Mouse (Mus musculus): Measurements from ENCODE around the gene Fnip2. TPM values are rescaled to one million over a fixed set of nuclear protein-coding genes. Genes with fewer than 3 reads are reported as not detected.
A peak's percentile ranks its signal among the peaks of the same experiment; 100 is the strongest.

The Fnip2 gene
- polyA plus RNA-seq (2015; fragmentation: Nextera tagmentation; extraction: Ambion mirVana), result 5.3 and 7.3 TPM in 2 replicates

DNA sequence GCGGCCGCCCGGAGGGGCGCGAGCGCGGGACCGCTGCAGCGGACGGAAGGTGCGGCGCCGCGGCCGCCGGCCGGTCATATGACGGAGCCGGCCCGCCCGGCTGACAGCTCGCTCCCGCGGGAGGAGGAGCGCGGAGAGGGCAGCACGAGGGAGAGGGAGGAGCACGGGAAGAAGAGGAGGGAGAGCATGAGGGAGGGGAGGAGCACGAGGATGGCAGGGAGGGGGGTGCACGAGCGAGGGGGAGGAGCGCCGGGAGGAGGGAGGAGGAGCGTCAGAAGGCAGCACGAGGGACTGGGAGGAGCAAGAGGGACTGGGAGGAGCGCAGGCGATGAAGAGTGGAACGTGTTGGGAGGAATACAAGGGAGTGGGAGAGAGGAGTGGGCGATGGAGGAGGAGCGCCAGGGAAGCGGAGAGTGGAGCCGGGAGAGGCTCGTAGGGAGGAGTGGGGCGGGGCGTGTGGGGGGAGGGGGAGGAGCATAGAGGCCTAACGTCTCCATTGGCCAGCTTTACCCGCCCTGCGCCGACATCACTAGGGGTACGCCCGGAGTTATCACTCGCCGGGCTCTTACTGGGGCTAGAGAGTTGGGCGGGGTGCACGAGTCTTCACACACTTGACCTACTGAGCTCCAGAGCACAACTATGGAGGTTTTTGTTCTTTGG is at the start of gene Fnip2:
TSS of gene Fnip2 (minus strand) at position 94 of the 660 bp plus-strand sequence.
- Histone ChIP-seq H3K9me3 (no peaks in the 10 kb centered on the region), H3K9ac (replicated peaks) (peak within 1 kb of the TSS; percentile 83), H3K4me2 (replicated peaks) (peak within 1 kb of the TSS; percentile 93), H3K27me3 (no peaks in the 10 kb centered on the region), H3K27ac (replicated peaks) (peak within 1 kb of the TSS; percentile 82), H3K4me1 (peaks cover 22% of the 10 kb centered on the region), H3K36me3 (no peaks in the 10 kb centered on the region), H3K4me3 (peak within 1 kb of the TSS; percentile 93)
- under 1% methylated on average over 49 of the region's 55 CpGs for WGBS
- peak; percentile 97 for ATAC-seq (replicated peaks)

DNA sequence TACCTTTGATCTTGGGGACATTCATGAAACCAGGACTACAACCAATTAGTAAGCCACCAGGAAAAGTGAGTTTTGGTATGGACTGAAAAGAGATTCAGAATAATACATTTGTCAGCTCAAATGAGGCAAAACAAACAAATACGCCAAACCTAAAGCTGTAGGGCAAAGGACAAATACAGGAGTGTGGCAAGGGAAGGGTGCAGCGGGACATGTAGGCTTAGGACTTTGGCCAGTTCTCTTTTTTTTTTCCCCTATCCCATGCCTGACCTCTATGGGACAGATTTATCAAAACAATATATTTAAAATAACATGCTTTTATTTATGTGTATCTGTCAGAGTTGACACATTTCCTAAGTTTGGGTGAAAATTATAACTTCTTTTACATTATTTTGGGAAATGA is 42.3 kb upstream of the Fnip2 start:
- Histone ChIP-seq H3K9ac (replicated peaks) (no peak overlapping the region), H3K4me1 (no peaks in the 10 kb centered on the region), H3K36me3 (peaks cover 58% of the 10 kb centered on the region), H3K4me3 (no peak overlapping the region), H3K27me3 (no peaks in the 10 kb centered on the region), H3K9me3 (no peaks in the 10 kb centered on the region), H3K27ac (replicated peaks) (no peak overlapping the region), H3K4me2 (replicated peaks) (no peak overlapping the region)
- WGBS, result 90% methylated on average over 2 of the region's 2 CpGs
- no peak for ATAC-seq (replicated peaks)

DNA sequence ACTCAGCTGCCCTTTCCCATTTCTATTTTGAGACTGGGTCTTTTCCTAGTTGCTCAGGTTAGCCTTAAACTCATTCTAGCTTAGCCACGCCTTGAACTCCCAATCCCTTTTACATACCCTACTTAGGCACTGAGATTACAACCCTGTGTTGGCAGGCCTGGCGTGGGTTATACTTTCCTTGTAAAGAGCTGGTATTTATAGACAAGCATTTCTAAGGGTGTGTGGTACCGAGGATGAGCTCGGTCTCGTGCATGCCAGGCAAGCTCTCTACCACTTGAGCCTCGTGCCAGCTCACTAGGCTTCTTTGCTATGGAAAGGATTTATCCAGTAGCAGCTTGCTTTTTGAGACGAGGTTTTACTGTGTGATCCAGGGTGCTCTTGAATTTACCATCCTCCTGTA is 27.9 kb upstream of the Fnip2 start:
- no peaks in the 10 kb centered on the region for H3K27me3 ChIP-seq
- no peaks in the 10 kb centered on the region for H3K9me3 ChIP-seq
- 94% methylated on average over 7 of the region's 7 CpGs for WGBS
- no peak for ATAC-seq (replicated peaks)
- H3K9ac ChIP-seq (replicated peaks), result no peak overlapping the region
- peaks cover 18% of the 10 kb centered on the region for H3K4me1 ChIP-seq
- H3K27ac ChIP-seq (replicated peaks), result no peak overlapping the region
- peaks cover 54% of the 10 kb centered on the region for H3K36me3 ChIP-seq
- H3K4me3 ChIP-seq, result no peak overlapping the region
- H3K4me2 ChIP-seq (replicated peaks), result no peak overlapping the region

DNA sequence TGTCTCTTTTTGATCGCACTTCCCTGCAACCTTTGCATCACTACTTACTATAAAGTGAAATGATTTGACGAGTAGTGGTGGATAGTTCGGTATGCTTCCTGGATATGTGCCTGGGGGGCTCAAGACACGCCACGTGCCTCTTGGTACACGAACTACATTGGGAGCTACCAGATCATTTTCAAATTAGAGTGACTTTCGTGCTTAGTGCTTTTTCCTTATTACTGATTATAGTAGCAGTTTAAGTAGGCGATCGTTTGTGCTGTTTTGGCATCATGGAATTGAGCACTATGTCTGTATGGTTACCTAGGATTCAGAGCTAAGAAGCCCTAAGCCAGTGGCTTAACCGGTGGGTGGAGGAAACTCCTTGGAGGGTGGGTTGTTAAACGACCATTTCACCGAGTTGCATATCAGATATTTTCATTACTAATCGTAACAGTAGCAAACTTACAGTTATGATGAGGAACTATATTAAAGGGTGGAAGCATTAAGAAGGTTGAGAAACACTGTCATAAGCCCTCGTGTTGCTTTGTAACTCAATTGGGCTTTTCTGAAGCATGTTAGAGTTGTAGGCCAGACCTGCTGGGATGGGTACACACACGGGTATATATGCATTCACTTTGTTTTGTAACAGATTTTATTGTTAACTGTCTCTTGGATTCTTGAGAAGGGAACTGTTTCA is 24.3 kb upstream of the Fnip2 start:
- Histone ChIP-seq H3K9me3 (no peaks in the 10 kb centered on the region), H3K27ac (replicated peaks) (peak overlapping the region; percentile 74; the same call in 1 of the 2 replicates), H3K27me3 (no peaks in the 10 kb centered on the region), H3K4me3 (peak overlapping the region; percentile 78), H3K9ac (replicated peaks) (peak overlapping the region; percentile 78), H3K4me1 (peaks cover 18% of the 10 kb centered on the region), H3K36me3 (peaks cover 26% of the 10 kb centered on the region), H3K4me2 (replicated peaks) (peak overlapping the region; percentile 61)
- WGBS, result 6% methylated on average over 15 of the region's 15 CpGs
- ATAC-seq (replicated peaks), result peak; percentile 37; the same call in 1 of the 2 replicates

DNA sequence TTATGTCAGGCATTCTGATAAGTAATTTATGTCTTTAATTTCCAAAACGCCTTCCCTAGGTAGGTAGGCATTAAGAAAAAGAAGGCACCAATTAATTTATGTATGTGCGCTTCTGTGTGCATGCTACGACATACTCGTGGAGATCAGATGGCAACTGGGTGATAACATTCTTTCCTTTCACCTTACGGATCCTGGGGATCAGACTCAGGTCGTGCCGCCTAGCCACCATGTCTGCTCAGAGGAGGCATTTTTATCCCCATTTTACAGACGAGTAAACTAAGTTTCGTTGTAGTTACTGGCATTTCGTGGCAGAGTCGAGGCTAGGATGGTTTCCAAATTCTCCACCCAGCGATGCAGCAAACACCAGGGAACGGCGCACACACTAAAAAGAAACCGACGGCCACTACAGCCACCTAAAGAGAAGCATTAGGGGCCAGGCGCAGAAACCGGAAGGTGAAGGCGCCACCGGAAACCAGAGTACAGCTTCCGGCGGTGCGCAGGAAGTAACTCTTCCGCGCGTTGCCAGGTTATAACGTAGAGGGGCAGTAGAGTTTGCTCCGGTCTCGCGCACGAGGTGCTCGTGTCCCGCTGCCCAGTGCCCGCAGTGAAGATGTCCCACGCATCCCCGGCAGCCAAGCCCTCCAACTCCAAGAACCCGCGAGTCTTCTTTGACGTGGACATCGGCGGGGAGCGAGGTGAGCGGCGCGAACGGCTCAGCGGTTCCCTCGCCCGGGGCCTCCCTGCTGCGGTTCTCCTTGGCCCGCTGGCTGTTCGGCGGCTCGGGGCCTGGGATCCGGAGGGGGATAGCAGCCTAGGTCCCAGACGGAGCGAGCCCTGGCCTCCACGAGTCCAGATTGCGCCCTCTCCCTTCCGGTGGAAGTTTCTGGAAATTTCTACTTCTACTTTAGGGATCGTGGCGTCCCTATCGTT is 23.5 kb upstream of the Fnip2 start, which contains the start of gene Ppid:
TSS of gene Ppid (plus strand) at position 480 of the 930 bp plus-strand sequence.
- peak; percentile 89 for ATAC-seq (replicated peaks)
- WGBS, result 3% methylated on average over 63 of the region's 63 CpGs
- H3K36me3 ChIP-seq, result peaks cover 20% of the 10 kb centered on the region

DNA sequence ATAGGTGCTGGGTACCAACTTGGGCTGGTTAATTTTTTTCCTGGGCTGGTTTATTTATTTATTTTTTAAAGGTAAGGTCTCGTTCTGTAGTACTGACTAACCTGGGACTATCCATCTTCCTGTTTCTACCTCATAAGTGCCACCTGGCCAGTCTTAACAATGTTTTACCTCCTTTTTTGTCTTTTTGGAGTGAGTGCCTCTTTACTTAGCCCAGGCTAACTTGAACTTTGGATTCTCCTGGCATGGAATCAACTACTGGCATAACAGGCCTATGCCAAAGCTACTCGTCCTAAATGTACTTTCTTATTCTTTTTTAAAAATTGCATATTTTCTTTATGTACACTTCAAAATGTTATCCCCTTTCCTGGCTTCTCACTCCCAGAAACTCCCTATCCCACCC is 22.1 kb upstream of the Fnip2 start:
- 85% methylated on average over 2 of the region's 2 CpGs for WGBS
- Histone ChIP-seq H3K9ac (replicated peaks) (no peak overlapping the region), H3K36me3 (peaks cover 7% of the 10 kb centered on the region), H3K9me3 (no peaks in the 10 kb centered on the region), H3K27ac (replicated peaks) (no peak overlapping the region), H3K27me3 (no peaks in the 10 kb centered on the region), H3K4me2 (replicated peaks) (no peak overlapping the region), H3K4me3 (no peak overlapping the region), H3K4me1 (peaks cover 18% of the 10 kb centered on the region)
- no peak for ATAC-seq (replicated peaks)

More for the DNA sequence above, 23.5 kb upstream of the Fnip2 start, which contains the start of gene Ppid:
- Histone ChIP-seq H3K27me3 (no peaks in the 10 kb centered on the region), H3K9ac (replicated peaks) (peak within 1 kb of the TSS; percentile 78), H3K9me3 (no peaks in the 10 kb centered on the region), H3K4me3 (peak within 1 kb of the TSS; percentile 78), H3K27ac (replicated peaks) (peak within 1 kb of the TSS; percentile 74), H3K4me2 (replicated peaks) (peak within 1 kb of the TSS; percentile 61), H3K4me1 (peaks cover 18% of the 10 kb centered on the region)

DNA sequence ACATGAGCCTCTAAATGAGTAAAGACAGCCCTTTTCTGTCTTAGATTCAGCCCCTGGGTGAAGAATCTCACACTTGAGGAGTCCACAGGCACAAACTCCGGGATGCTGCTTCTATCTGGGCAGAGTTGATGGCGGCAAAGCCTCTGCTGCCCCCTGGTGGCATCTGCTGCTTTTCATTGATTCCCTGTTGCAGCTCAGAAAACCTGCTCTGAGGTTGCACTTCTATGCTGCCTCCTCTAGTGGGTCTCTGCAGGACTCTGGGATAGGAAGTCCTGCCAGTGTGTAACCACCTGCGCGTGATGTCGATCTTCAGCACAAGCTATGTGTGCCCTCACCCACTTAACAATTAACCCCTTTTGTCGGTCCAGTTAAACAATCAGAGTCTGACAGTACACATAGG is 19.2 kb upstream of the Fnip2 start:
- no peak overlapping the region for H3K9ac ChIP-seq (replicated peaks)
- H3K4me2 ChIP-seq (replicated peaks), result no peak overlapping the region
- H3K27me3 ChIP-seq, result no peaks in the 10 kb centered on the region
- H3K27ac ChIP-seq (replicated peaks), result no peak overlapping the region
- no peak overlapping the region for H3K4me3 ChIP-seq
- no peaks in the 10 kb centered on the region for H3K9me3 ChIP-seq
- H3K36me3 ChIP-seq, result no peaks in the 10 kb centered on the region
- peaks cover 5% of the 10 kb centered on the region for H3K4me1 ChIP-seq
- peak; percentile 81 for ATAC-seq (replicated peaks)
- 4% methylated on average over 6 of the region's 6 CpGs for WGBS

DNA sequence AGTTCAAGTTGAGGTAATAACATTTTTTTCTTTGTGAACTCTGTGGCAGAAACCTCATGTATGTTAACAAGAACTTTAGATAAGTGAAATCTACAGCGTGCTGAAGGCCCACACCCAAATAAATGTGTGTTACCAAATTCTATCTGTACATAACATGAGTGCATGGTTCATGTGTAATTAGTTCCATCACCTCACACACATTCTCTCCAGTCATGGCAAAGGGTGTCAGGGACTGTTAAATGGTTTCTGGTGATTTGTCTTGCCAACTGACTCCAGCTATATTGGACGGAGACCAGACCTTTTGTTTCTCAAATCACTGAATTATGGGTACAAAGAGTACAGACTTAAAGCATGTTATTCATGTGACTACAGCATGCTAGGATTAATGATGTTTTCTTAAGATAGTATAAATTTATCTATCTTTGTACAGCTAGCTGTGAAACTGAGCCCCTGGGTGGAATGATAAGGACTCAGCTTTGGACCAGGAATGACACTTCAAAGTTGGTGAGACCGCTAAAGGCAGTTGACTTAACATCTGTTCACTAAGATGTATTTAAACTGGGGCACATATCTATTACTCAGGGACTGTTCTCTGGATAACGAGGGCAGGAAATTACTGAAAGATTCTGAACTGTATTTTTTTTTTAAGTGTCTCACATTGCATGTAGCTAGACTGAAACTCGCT is 12.4 kb upstream of the Fnip2 start:
- Histone ChIP-seq H3K27ac (replicated peaks) (no peak overlapping the region), H3K36me3 (no peaks in the 10 kb centered on the region), H3K27me3 (no peaks in the 10 kb centered on the region), H3K9ac (replicated peaks) (no peak overlapping the region), H3K9me3 (no peaks in the 10 kb centered on the region), H3K4me3 (no peak overlapping the region), H3K4me1 (peaks cover 11% of the 10 kb centered on the region), H3K4me2 (replicated peaks) (no peak overlapping the region)
- WGBS, result 78% methylated on average over 5 of the region's 5 CpGs
- no peak for ATAC-seq (replicated peaks)

DNA sequence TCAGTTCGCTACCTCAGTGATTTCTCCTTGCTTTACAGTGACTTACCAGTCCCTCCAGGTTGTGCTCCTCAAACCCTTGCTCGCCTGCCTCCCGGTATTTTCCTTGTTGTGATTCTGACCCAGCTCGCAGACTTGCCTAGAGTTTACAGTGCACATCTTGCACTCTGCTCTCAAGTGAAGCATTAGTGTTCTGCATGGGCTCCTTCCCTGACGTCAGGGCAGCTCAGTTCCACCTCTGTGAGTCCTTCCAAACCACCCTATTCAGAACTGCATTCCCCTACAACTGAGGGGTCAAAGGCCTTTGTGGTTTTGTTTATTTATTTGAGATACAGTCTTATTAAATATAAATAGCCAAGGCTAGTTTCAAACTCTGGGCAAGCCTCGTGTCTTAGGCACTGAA is 10.6 kb upstream of the Fnip2 start:
- Histone ChIP-seq H3K4me2 (replicated peaks) (no peak overlapping the region), H3K27me3 (no peaks in the 10 kb centered on the region), H3K4me1 (peaks cover 11% of the 10 kb centered on the region), H3K4me3 (no peak overlapping the region), H3K27ac (replicated peaks) (no peak overlapping the region), H3K9ac (replicated peaks) (no peak overlapping the region), H3K9me3 (no peaks in the 10 kb centered on the region), H3K36me3 (no peaks in the 10 kb centered on the region)
- WGBS, result 75% methylated on average over 6 of the region's 6 CpGs
- ATAC-seq (replicated peaks), result no peak

DNA sequence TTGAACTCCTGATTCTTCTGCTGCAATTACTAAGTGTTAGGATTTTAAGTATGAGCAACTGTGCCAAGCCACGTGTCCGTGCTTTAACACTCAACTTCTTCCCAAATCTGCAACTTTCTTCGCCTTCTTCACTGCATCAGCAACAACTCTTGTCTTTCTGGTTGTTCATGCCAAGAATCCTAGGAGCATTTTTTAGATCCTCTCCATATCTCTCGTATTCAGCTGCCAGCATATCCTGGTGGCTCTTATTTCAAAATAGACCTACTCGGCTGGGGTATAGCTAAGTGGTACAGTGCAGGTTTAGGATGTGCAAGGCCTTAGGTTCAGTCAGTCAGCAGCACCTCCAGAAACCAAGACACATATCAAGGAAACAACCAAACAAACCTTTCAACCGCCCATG is 10.0 kb upstream of the Fnip2 start:
- 87% methylated on average over 6 of the region's 6 CpGs for WGBS
- H3K9ac ChIP-seq (replicated peaks), result no peak overlapping the region
- no peak overlapping the region for H3K4me2 ChIP-seq (replicated peaks)
- H3K36me3 ChIP-seq, result no peaks in the 10 kb centered on the region
- H3K4me3 ChIP-seq, result no peak overlapping the region
- ATAC-seq (replicated peaks), result no peak
- no peak overlapping the region for H3K27ac ChIP-seq (replicated peaks)
- H3K27me3 ChIP-seq, result no peaks in the 10 kb centered on the region
- peaks cover 11% of the 10 kb centered on the region for H3K4me1 ChIP-seq
- H3K9me3 ChIP-seq, result no peaks in the 10 kb centered on the region

DNA sequence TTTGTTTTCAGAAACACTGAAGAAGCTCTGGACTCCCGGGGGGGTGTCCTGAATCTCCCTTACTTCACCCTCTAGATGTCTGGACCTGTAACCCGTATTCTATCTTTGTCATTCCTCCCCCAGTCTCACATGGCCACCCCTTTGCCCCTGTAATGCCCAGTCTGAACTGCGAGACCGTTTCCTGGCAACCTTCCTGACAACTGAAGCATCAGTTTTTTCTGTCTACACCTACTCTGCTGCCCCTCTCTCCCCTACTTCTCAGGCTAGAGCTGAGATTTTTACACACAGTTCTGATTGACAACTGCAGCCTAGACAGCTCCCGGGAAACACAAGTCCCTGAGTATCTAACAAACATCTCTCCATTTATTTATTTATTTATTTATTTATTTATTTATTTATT is 9.3 kb upstream of the Fnip2 start:
- H3K36me3 ChIP-seq, result no peaks in the 10 kb centered on the region
- H3K9ac ChIP-seq (replicated peaks), result no peak overlapping the region
- no peak overlapping the region for H3K4me3 ChIP-seq
- H3K27ac ChIP-seq (replicated peaks), result no peak overlapping the region
- no peaks in the 10 kb centered on the region for H3K27me3 ChIP-seq
- no peaks in the 10 kb centered on the region for H3K9me3 ChIP-seq
- H3K4me2 ChIP-seq (replicated peaks), result no peak overlapping the region
- no peak for ATAC-seq (replicated peaks)
- peaks cover 11% of the 10 kb centered on the region for H3K4me1 ChIP-seq
- 38% methylated on average over 5 of the region's 5 CpGs for WGBS

All from forebrain, embryonic 15.5 days (tissue).